Mouse (Mus musculus) adipocyte (in vitro differentiated cells): ENCODE results near the gene St6galnac4.

Experiments
- DNase-seq: peaks from one replicate; pipeline ENCODE4 v3.0.0-alpha.2; 2016; ENCODE audit warnings: low spot score

The St6galnac4 gene

DNA sequence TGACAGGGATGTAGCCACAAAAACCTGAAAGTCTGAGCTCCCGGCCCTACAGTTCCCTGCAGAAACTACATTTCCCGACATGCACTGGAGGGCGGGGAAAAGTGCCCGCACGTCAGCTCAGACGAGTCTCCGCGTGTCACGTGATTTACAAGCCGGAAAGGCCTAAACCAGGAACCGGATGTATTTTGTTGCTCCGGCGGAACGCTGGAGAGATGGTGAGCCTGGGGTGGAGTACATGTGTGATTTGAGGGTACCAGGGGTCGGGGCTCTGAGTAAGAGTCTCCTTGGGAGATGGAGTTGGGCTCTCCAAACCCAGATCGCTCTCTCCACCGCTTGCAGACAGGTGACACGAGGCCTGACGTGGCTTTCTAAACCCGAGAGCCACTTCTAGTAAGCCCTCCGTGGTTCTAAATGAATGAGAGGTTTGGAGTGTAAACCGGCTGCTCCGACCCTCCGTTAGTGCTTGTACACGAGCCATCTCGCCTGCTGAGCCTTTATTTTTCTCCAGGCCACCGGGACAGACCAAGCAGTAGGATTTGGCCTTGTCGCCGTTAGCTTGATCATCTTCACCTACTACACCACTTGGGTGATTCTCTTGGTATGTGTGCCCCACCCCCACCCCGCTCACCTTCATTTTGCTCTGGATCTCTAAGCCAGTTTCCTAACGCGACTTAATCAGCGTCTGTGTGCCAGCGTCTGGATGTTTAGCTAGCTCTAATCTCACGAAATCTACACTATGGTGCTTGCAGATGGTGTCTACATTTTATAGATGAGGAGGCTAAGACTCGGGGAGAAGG lies 16.0 kb upstream of the St6galnac4 start, which contains the start of gene Dpm2:
Dpm2 (plus strand) TSS at position 161 of the 797 bp plus-strand sequence.
- peak; percentile 96 for DNase-seq

DNA sequence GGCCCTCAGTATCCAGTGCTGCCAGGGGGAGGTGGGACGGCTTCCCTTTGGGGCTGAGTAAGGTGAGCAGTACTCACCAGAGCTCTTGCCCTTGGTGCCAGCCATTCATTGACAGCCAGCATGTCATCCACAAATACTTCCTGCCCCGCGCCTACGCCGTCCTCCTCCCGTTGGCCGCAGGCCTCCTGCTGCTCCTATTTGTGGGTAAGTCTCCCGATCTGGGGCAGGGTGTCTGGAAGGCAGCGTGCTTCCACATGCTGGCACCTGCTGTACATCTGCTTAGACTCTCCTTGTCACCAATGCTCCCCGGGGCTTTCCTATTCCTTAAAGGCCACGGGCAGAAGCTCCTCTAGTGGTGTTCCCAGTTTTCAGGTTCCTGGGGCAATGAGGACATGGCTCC lies 14.7 kb upstream of the St6galnac4 start:
- DNase-seq = no peak

DNA sequence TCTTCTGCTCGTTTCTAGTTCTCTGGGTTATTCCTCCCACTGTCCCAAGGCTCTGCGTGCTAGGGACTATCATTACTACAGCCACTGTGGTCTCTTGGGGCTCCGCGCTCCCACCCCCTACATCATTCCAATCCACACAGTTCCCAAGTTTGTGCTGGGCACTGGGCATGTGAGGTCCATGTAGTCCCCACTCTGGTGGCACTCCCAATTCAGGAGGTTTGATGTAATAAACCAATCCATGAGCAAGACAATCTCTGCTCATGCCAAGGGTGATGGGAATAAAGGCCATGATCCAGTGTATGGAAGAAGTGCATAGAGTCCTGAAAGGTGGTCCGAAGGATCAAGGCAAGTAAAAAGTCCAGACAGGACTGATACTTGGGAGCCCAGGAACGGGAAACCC lies 12.4 kb upstream of the St6galnac4 start, which contains the start of gene Pip5kl1:
Pip5kl1 (plus strand) TSS at position 301 of the 400 bp plus-strand sequence.
- no peak for DNase-seq

DNA sequence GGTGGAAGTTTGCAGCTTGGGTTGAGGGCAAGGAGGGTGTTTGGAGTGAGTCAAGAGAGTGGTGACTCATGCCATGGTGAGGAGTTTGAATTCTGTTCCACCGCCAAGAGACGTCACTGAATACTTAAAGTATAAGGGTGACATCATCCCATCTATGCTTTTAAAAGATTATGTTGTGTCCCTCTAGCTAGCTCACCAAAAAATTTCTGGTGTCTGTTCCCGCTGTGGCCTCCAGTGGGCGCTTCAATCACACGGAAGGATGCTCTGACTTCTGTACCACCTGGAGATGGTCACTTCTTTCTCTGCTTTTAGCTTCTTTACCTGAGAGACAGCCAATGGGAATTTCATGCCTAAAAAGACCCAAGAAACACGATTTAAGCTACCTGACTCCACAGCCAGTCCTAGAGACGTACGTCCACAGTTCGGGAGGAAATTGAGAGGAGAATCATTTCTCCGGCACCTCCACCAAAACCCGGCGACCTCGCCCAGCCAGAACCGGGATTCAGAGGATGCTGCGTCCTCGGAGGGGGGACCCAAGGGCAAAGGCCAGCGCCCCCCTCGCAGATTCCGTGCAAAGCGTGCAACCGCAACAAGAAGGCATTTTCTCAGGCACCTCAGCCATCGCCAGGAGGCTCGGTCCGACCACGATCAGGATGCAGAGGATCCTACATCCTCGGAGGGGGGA lies 11.9 kb upstream of the St6galnac4 start:
- peak; percentile 51 for DNase-seq

DNA sequence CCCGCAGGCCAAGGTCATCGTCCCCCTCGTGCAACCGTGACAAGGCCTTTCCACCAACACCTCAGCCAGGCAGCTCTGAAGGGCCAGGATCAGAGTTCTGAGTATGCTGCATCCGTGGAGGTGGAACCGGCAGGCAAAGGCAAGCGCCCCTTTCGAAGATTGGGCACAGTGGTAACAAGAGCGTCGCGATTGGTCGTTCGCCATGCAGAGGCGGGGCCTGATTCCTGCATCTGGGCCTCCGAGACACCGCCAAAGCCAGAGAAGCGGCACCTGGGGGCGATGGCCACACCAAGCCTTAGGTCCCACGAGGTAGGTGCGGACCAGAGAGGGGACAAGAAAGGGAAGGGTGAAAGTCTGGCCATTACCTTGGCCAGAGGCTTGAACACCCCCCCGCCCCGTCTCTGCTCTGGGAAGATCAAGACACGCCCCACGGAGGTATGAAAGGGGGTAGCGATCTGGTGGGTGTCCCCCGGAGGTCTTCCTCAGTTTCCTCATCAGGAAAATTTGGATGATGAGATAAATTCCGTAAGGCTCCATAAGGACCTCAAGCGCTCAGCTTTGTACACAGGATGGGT lies 11.2 kb upstream of the St6galnac4 start, which contains the start of gene 9430097D07Rik:
9430097D07Rik (minus strand) TSS at position 99 of the 575 bp plus-strand sequence.
- no peak for DNase-seq

DNA sequence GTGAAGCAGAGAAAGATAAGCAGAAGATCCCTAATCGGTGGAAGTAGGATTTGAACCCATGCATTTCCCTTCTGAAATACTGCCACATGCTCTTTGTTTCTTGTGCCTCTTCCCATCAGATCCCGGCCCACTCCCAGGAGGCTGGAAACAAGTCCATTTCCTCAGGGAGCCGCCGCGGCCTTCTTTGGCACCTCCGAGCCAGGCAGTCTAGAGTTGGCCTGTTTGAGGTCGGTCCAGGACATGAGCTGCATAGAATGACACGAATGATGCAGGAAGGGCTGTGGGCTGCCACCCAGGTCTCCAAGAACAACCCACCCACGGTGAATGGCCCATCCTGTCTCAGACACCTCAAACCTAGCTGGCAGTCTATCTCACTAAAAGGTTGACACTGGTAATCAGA lies 10.4 kb upstream of the St6galnac4 start:
- no peak for DNase-seq

DNA sequence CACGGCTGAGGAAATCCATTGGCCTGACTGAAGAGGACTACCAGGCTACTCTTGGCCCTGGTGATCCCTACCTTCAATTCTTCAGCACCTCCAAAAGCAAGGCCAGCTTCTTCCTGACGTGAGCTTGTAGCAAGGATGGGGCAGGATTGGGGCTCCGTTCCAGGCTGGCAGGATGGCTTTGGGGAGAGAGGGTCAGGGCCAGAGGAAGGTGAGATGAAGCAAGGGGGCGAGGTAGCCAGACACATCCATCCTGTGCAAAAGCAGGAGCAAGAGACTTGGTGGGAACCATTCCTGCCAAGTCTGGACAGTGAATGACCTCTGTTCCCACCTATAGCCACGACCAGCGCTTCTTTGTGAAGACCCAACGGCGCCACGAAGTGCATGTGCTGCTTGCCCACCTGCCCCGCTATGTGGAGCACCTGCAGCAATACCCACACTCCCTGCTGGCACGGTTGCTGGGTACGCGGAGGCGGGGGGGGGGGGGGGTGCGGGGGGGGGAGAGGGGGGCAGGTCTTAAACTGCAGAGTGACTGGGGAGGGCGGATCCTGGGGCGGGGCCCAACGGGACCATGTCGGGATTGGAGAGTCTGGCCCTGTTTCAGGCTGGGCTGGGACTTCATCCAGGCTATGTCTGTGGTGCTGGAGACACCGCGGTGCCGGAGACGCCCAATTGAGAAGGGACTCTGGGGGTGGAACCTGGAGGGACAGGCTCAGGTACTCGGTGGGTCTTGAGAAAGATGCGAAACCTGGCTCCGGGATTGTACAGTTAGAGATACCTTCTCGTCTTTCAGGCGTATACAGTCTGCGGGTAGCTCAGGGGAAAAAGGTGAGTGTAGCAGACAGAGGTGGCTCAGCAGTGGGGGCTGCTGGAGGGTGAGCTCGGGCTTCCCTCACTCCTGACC lies 8.5 kb upstream of the St6galnac4 start:
- DNase-seq = no peak

DNA sequence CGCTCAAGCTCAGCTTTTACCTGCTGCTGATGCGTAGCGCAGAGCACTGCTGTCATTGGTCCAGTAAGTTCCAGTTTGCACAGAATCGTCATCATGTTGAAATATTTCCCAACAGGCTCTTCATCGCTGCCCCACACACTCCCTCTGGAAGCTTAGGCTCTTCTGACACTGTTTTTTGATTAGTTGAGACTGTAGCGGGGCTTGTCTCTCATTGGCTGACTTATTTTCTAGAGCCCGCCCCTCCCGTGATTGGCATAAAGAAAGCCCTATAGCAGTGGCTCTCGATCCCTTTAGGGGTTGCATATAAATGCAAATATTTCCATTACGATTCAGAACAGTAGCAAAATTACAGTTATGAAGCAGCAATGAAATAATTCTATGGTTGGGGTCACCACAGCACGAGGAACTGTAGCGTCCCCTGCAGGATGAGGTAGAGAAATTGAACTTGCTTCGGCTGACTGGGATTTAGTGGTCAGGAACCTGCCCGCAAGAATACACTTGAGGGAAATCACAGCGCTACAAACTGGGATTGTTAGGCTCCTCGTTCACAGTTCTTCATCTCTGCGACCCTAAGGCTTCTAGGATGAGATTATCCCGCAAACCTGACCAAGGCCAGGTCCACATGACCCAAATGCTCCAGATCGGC lies 5.3 kb upstream of the St6galnac4 start:
- DNase-seq = no peak

DNA sequence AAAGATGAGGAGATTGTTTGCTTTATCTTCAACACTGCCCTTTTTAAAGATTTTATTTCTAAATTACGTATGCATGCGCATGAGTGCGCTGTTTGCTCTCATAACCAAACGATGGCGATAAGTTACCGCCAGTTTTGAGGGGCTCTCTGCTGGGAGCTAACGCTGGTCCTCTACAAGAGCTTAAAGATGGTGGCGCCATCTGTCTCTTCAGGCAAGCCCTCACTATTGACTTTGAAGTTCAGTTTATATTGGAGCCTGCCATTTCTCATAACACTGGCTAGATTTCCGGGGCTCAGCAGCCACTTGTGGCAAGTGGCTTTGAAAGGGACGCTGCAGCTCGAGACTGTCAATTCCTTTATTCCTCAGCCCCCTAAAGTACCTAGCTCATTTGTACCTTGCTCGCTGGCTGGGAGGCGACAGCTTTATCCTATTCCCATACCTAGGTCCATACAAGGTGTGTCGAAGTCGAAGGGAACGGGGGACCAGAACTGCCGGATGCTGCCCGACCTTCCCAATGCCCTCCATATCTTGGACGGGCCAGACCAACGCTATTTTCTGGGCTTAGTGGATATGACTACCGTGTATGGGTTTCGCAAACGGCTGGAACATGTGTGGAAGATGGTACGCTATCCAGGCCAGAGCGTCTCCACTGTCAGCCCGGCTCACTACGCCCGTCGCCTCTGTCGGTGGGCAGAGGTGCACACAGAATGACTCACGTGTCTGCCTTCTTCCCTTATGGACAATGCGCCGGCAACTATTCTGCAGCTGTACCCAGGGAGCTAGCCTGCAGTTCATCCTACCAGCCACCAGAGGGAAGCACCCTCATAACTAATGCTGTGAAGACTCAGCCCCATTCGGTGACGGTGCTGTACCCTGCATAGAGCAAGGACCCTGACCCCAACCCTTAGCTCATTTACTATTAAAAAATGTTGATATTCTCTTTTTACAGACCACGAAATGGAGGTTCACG lies 3.8 kb upstream of the St6galnac4 start:
- peak; percentile 87 for DNase-seq

DNA sequence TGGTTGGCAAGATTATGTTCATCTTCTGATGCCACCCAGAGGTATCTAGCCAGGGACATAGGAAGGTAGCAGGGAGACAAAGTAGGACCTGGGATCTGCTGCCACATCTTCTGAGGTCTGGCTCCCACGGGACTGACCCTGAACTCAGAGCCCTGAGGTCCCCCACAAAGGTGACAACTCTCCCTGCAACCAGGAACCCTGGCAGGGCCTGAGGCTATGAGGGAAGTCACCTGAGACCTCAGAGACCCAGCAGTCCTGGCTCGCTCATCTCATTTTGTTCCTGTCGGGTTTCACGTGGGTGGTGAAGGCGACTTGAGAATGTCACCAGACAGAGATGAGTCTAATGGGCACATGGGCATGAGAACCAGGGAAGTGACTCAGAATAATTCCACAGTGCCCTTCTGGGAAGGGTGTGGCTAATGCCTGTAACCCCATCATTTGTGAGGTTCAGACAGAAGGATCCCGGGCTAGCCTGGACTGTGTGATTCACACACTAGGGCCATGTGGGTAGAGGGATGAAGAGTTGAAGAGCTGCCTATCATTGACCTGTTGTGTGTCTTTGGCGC lies 1.7 kb upstream of the St6galnac4 start:
- DNase-seq = no peak

DNA sequence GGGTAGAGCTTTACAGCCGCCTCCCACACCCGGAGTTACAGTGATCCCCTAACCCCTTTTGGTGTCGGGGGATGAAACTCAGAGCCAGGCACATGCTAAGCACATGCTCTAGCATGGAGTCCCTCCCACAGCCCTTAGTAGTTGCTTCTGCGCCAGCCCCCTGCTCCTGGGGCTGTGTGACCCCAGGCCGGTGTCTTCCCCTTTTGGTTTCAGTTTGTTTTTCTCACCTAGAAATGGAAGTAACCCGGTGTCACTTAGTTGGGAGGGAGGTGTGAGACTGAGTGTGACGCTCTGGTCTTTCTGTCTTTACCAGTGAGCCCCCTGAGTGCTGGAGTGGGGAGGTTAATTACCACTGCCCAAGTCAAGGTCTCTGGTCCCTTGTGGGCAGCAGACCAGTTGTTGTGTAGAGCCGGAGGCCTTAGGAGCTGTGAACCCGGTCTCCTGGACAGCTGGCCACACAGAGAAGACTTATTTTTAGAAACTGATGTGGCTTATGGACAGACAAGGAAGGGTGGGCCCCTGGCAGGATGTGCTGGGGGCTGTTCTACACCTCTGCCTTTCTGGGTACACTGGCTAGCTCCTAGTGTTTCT lies 931 bp downstream of the St6galnac4 start:
- DNase-seq = peak; percentile 26

DNA sequence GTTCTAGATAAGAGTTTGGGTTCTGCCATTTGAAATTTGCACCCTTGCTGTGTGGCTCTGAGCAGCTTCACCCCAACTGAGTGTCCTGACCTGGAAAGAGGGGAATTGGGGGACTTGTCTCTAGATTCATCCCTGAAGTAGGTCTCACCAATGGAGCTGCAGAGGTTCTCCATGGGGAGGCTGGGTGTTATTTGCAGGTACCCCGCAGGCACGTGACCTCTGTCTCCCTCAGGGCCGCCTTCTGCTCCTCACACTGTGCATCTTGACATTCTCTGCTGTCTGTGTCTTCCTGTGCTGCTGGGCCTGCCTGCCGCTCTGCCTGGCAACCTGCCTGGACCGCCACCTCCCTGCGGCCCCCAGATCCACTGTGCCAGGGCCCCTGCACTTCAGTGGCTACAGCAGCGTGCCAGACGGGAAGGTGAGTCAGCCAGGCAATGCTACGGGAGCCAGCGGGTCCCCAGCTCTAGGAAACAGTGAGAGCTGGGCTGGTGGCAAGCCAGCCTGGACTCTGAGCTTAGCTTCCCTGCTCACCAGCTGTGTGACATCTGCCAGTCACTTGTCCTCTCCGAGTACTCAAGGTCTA lies 2.4 kb downstream of the St6galnac4 start:
- DNase-seq = no peak

DNA sequence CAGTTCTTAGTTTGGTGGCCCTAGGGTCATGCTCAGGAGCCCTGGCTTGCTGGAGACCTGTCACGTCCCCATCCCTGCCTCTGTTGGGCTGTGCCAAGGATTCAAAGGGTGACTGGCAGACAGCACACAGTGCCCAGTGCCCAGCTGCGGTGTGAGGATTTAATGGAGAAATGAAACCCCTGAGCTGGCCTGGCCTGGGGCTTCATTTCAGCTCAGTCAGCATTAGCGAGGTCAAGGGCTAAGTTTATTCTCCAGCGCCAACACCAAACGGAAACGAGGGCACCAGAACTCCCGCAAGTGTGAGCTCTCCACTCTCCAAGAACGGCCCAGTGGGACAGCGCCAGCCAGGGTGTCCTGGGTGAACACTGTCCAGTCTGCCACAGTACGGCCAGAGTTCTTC lies 3.3 kb downstream of the St6galnac4 start:
- DNase-seq = peak; percentile 33

DNA sequence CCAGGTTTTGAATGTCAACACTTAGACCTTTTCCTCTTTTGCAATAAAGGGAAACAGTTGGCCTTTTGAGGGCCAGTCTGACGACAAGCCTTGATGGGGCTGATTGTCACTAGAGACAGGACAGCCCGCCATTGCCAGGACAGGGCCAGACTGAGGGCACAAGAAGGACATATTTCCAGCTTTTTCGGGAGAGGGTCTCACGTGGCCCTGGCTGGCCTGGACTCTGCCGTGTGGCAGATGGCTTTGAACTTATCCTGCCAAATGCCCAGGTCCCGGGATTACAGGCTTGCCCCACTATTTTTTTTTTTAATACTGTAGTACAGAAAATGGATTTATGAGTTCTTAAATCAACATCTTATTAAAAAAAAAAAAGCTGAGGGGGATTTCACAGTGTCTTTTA lies 4.4 kb downstream of the St6galnac4 start:
- DNase-seq = no peak

DNA sequence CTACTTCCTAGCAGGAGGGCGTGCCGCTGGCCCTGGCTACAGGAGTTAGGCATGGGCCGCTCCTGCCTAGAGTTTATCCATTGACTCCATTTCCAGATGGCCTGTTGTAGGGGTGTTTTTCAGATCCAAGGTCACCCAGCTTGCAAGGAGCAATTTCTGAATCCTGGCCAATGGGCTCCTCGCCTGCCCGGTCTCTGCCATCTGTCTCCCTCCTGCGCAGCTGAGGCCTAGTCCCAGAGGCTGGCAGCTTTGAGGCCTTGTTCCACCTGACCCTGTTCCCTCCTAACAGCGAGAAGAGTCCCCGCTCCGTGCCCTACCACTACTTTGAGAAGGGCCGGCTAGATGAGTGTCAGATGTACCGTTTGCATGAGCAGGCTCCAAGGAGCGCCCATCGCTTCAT lies 9.8 kb downstream of the St6galnac4 start:
- no peak for DNase-seq

DNA sequence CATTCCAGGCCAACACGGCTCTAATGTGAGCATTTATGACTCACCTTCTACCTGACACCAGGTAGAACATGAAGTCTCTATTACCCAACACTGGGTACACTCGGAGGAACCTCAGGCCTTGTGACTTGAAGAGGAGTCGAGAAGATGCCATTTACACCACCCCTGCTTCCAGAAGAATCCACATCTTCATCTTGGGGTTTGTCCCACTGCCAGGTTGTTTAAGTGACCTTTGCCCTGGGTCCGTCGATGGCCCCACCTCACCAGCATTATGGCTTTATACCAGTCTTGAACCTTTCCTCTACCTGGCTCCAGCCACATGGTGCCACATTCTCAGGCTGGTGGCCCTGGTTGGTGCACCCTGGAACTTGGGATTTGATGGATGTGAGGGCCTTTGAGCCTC lies 10.4 kb downstream of the St6galnac4 start:
- DNase-seq = no peak

DNA sequence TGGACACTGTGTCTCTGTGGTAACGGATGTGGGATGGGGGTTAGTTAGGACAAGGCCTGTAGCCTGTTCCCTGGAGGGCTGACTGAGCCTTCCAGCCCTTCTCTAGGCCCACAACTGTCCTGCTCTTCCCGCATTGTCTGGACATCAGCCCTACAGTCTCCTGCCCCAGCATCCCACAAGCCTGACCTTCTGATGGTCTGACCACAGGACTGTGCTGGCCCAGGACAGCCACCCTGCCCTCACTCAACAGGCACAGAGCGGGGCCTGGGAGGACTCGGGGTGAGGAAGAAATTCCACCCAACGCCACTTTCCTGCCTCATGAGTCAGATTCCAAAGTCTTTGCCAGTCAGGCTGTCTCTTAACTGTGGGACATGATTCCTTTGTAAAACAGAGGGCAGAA lies 10.8 kb downstream of the St6galnac4 start:
- no peak for DNase-seq

DNA sequence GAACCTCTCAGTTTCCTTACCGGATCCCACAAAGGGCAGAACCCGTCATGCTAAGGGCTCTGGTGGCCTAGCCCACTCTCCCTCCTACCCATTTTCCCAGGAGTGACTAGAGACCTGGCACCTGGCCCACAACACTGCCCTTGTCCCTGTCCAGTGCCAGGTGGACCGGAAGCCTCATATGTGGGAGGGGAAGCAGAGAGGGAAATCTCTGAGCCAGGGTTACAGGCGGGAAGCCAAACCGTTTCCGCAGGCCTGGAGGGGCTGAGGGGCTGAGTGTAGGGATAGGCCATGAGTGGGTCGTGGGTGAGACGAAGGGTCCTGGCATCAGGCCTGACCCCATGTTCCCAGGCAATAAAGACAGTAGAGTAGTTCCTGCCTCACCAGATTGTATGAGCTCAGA lies 11.6 kb downstream of the St6galnac4 start:
- no peak for DNase-seq

DNA sequence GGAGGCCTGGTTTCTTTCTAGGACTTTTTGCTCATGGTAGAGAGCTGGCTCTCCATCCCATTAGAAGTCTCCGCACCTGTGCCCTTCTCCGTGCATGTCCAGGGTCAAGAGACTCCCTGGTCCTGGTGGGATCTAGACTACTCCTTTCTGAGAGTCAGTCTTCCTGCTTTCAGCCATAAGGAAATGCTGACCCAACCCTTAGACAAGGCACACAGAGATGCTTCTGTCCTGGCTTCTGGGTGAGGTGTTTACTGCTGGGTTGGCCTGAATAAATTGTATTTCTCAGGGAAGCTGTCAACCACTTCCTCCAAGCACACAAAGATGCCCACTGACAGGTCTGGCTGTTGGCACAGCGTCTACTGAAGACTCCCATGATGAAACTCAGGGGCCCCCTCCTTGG lies 12.5 kb downstream of the St6galnac4 start, which contains the start of gene St6galnac6:
St6galnac6 (plus strand) TSS at position 301 of the 400 bp plus-strand sequence.
- no peak for DNase-seq
